Mouse (Mus musculus) adrenal gland, adult 8-10 months (tissue): ENCODE results near the gene Tmem213. TPM values are rescaled to one million over a fixed set of nuclear protein-coding genes. Genes with fewer than 3 reads are reported as not detected.

Experiments
- DNase-seq: peaks from one replicate; pipeline ENCODE4 v3.0.0; 2022
- total RNA-seq, 4 experiments: library from RNA; stranded (reverse); gene quantifications; 2 replicates each; pipeline ENCODE4 v1.2.4; 2022

Tmem213 gene
- total RNA-seq, 4 experiments from 2014 or later, result not detected

GRCm38 (mm10) chr6:38118341-38118740 is 9.3 kb downstream of the Tmem213 start:
- no peak for DNase-seq

GRCm38 (mm10) chr6:38120681-38121371 is 11.8 kb downstream of the Tmem213 start:
- no peak for DNase-seq

- no peak for DNase-seq
Observed at GRCm38 (mm10) chr6:38121843-38122242, 12.8 kb downstream of the Tmem213 start.

GRCm38 (mm10) chr6:38122791-38123190 is 13.7 kb downstream of the Tmem213 start:
- DNase-seq, result no peak

- DNase-seq, result no peak
Observed at GRCm38 (mm10) chr6:38123471-38124206, 14.6 kb downstream of the Tmem213 start.

- DNase-seq, result no peak
Observed at GRCm38 (mm10) chr6:38124207-38124835, 15.3 kb downstream of the Tmem213 start, which contains the start of gene Atp6v0a4. Gene Atp6v0a4, minus strand, starts transcription at chr6:38124586.

- no peak for DNase-seq
Observed at GRCm38 (mm10) chr6:38124882-38125281, 15.8 kb downstream of the Tmem213 start.

- no peak for DNase-seq
Observed at GRCm38 (mm10) chr6:38125462-38125861, 16.4 kb downstream of the Tmem213 start.

- no peak for DNase-seq
Observed at GRCm38 (mm10) chr6:38128115-38128514, 19.1 kb downstream of the Tmem213 start.

GRCm38 (mm10) chr6:38129883-38130282 is 20.8 kb downstream of the Tmem213 start:
- DNase-seq, result no peak

- DNase-seq, result peak; percentile 53
Observed at GRCm38 (mm10) chr6:38131801-38132231, 22.8 kb downstream of the Tmem213 start.

GRCm38 (mm10) chr6:38134806-38135559 is 25.9 kb downstream of the Tmem213 start:
- DNase-seq, result peak; percentile 21

- no peak for DNase-seq
Observed at GRCm38 (mm10) chr6:38139086-38139485, 30.0 kb downstream of the Tmem213 start.

GRCm38 (mm10) chr6:38140402-38140801 is 31.3 kb downstream of the Tmem213 start:
- DNase-seq, result no peak

GRCm38 (mm10) chr6:38144161-38144998 is 35.3 kb downstream of the Tmem213 start:
- DNase-seq, result peak; percentile 47

GRCm38 (mm10) chr6:38145463-38146065 is 36.5 kb downstream of the Tmem213 start:
- no peak for DNase-seq

- no peak for DNase-seq
Observed at GRCm38 (mm10) chr6:38147301-38147700, 38.2 kb downstream of the Tmem213 start.

GRCm38 (mm10) chr6:38148626-38149025 is 39.6 kb downstream of the Tmem213 start:
- DNase-seq, result no peak

GRCm38 (mm10) chr6:38149483-38149882 is 40.4 kb downstream of the Tmem213 start:
- DNase-seq, result no peak

GRCm38 (mm10) chr6:38152305-38152704 is 43.2 kb downstream of the Tmem213 start:
- no peak for DNase-seq

- DNase-seq, result no peak
Observed at GRCm38 (mm10) chr6:38156204-38156603, 47.1 kb downstream of the Tmem213 start.
